In genomic region chr3:98895071-98895601, GRCm38 (mm10) we compare ENCODE assay signal across 10 mouse cellular contexts. TPM values are rescaled to one million over a fixed set of nuclear protein-coding genes. Genes with fewer than 3 reads are reported as not detected.
DNase-seq lines count a peak whose midpoint lies in the region; ATAC-seq and TF ChIP-seq lines count a peak whose summit lies in the region.
"Had no signal": no experiment of that assay in that cellular context is flagged by ENCODE, and none has a peak within 500 bp of the region (broad histone marks: within the 10 kb centered on the region; RNA-seq: fewer than 3 reads in every experiment).

No protein-coding gene starts in this region.

- H3K27me3 ChIP-seq in limb, embryonic 10.5 days (ENCODE audit: low read depth, poor library complexity, severe bottlenecking) = no peaks in the 10 kb centered on the region
- H3K27me3 ChIP-seq in stomach, postnatal 0 days (ENCODE audit: control insufficient read depth, insufficient read depth, low read length) = no peaks in the 10 kb centered on the region

- H3K9me3 ChIP-seq in limb, embryonic 10.5 days (replicated peaks) = no peaks in the 10 kb centered on the region
- H3K9me3 ChIP-seq in stomach, postnatal 0 days (ENCODE audit: control insufficient read depth, low read length) = no peaks in the 10 kb centered on the region

- 0 out of 2 replicates have a peak, but pooled peaks cover 2% of the 10 kb centered on the region for H3K4me1 ChIP-seq in limb, embryonic 10.5 days
- H3K4me1 ChIP-seq in stomach, postnatal 0 days (replicated peaks; ENCODE audit: control insufficient read depth, insufficient read depth) = no peaks in the 10 kb centered on the region

- DNase-seq in adrenal gland, adult 2 months = peak; percentile 59
- no peak for DNase-seq in adrenal gland, postnatal 4 days (ENCODE audit: low spot score in 2 of 2)
- peak; percentile 13 to 44 for DNase-seq in right cerebral cortex, adult 2 months (ENCODE audit: low spot score in 2 of 2)
- DNase-seq in right cerebral cortex, postnatal 4 days = no peak
- peak; percentile 4 for DNase-seq in heart, postnatal 4 days
- DNase-seq in limb, embryonic 10.5 days (ENCODE audit: low spot score) = peak; percentile 32
- peak; percentile 15 for DNase-seq in stomach, postnatal 0 days (ENCODE audit: low spot score)
- DNase-seq in urinary bladder, postnatal 4 days (ENCODE audit: low spot score in 2 of 2) = no peak

- no peak overlapping the region for H3K9ac ChIP-seq in stomach, postnatal 0 days (ENCODE audit: low read length)

- no peak for TF ChIP-seq EP300 in stomach, postnatal 0 days (optimal IDR thresholded peaks at IDR 0.05)

- ATAC-seq in stomach, postnatal 0 days (ENCODE audit: low FRiP score, low TSS enrichment) = no peak

- no peaks in the 10 kb centered on the region for H3K36me3 ChIP-seq in limb, embryonic 10.5 days
- no peaks in the 10 kb centered on the region for H3K36me3 ChIP-seq in stomach, postnatal 0 days (ENCODE audit: control insufficient read depth, insufficient read depth, low read length)

- peak; percentile 72 for TF ChIP-seq CTCF in stomach, postnatal 0 days (IDR thresholded peaks at IDR 0.05; ENCODE audit: low read depth)

- no peak overlapping the region for H3K4me2 ChIP-seq in stomach, postnatal 0 days (replicated peaks; ENCODE audit: low read depth)

- WGBS in limb, embryonic 10.5 days = 46% methylated on average over 10 of the region's 10 CpGs
- WGBS in stomach, postnatal 0 days = 41% methylated on average over 10 of the region's 10 CpGs

- H3K4me3 ChIP-seq in limb, embryonic 10.5 days = no peak overlapping the region
- H3K4me3 ChIP-seq in stomach, postnatal 0 days (ENCODE audit: low read depth, low read length) = no peak overlapping the region

- H3K27ac ChIP-seq in limb, embryonic 10.5 days = no peak overlapping the region; the same call in 1 of the 2 replicates
- H3K27ac ChIP-seq in stomach, postnatal 0 days (replicated peaks) = no peak overlapping the region

RNA-seq across cellular contexts. Expression of gene Hao2, which starts 2.1 kb away (rescaled TPM):
- total RNA-seq in adrenal gland, adult 2 months (2021) = 100 to 1,000 TPM; 211 to 479 TPM
- polyA plus RNA-seq in adrenal gland, adult 2 months (2012; rRNA removed) = 8.8 and 10.9 TPM in 2 replicates
- 100 to 1,000 TPM in 1 of 2 experiments, 10 to 100 TPM in 1; 93.8 to 102 TPM for total RNA-seq in adrenal gland, postnatal 4 days (2021)
- total RNA-seq in heart, postnatal 4 days (2021) = not detected
- polyA plus RNA-seq in limb, embryonic 10.5 days (2016; fragmentation: Nextera tagmentation; extraction: Ambion mirVana) = not detected in 2 replicates
- polyA plus RNA-seq in stomach, postnatal 0 days (2015; fragmentation: Nextera tagmentation; extraction: Ambion mirVana) = not detected in 2 replicates
- total RNA-seq: layer of hippocampus, adult 18-20 months had no signal
- polyA plus RNA-seq: C2C12 had no signal

RNA-seq across cellular contexts. Expression of gene Hsd3b1, which starts 35.5 kb away (rescaled TPM):
- total RNA-seq in adrenal gland, adult 2 months (2021) = over 10,000 TPM; 12,384 to 13,319 TPM
- 2,936 and 3,465 TPM in 2 replicates for polyA plus RNA-seq in adrenal gland, adult 2 months (2012; rRNA removed)
- total RNA-seq in adrenal gland, postnatal 4 days (2021) = 1,000 to 10,000 TPM; 6,200 to 6,989 TPM
- not detected for total RNA-seq in heart, postnatal 4 days (2021)
- 0.20 and 0.44 TPM in 2 replicates for polyA plus RNA-seq in limb, embryonic 10.5 days (2016; fragmentation: Nextera tagmentation; extraction: Ambion mirVana)
- polyA plus RNA-seq in stomach, postnatal 0 days (2015; fragmentation: Nextera tagmentation; extraction: Ambion mirVana) = 1.6 TPM in 2 replicates
- total RNA-seq: layer of hippocampus, adult 18-20 months had no signal
- polyA plus RNA-seq: C2C12 had no signal

Comparison
In these comparisons a context has a peak if more than half of its experiments do, and no peak if none do; other contexts are left out.
1. DNase-seq: peak in adrenal gland, adult 2 months (single experiment), right cerebral cortex, adult 2 months (2 of 2), heart, postnatal 4 days (single experiment), limb, embryonic 10.5 days (single experiment) and stomach, postnatal 0 days (single experiment); none in adrenal gland, postnatal 4 days (0 of 2), right cerebral cortex, postnatal 4 days (single experiment) and urinary bladder, postnatal 4 days (0 of 2).
2. RNA of gene Hao2, which starts 2.1 kb away (total RNA-seq): 211 to 479 TPM in adrenal gland, adult 2 months and 93.8 to 102 TPM in adrenal gland, postnatal 4 days; not detected in heart, postnatal 4 days; every median in the first group is over 10 times any median in the second.
3. RNA of gene Hsd3b1, which starts 35.5 kb away (total RNA-seq): 12,384 to 13,319 TPM in adrenal gland, adult 2 months and 6,200 to 6,989 TPM in adrenal gland, postnatal 4 days; not detected in heart, postnatal 4 days; every median in the first group is over 1,000 times any median in the second.